Mouse (Mus musculus): ENCODE data around the gene Rnf220. TPM values are rescaled to one million over a fixed set of nuclear protein-coding genes. Genes with fewer than 3 reads are reported as not detected.

The Rnf220 gene
- polyA plus RNA-seq, 1 experiment, result 47.7 TPM

DNA sequence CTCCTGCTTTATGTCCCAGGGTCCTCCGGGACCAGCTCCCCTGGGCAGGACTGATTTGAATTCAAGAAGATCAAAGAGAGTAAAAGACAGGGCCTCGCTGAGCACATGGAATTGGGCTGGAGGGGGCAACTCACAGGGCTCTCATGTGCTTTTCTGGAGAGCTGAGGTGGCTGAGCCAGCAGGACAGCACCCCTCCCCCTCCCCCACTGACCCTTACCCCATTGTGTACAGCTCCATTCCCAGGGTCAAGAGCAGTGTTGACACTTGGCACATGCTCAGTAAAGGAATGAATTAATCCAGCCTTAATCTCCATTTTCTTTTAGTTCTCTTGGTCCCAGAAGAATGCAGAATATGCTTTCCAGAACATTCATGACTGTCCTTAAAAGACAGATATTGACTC is 125.0 kb downstream of the Rnf220 start:
- no peak overlapping the region for H3K27ac ChIP-seq (ENCODE audit: insufficient read depth, low read length)
- no peak for TF ChIP-seq CTCF (IDR thresholded peaks at IDR 0.05; ENCODE audit: borderline replicate concordance, insufficient read depth, low read length)
- no peak overlapping the region for H3K4me3 ChIP-seq (ENCODE audit: insufficient read depth, low read length)
- H3K4me1 ChIP-seq (ENCODE audit: control insufficient read depth, insufficient read depth, low read length), result no peaks in the 10 kb centered on the region

- Histone ChIP-seq H3K27ac (ENCODE audit: insufficient read depth, low read length) (no peak overlapping the region), H3K4me3 (ENCODE audit: insufficient read depth, low read length) (no peak overlapping the region), H3K4me1 (ENCODE audit: control insufficient read depth, insufficient read depth, low read length) (no peaks in the 10 kb centered on the region)
- TF ChIP-seq POLR2A (IDR thresholded peaks at IDR 0.05; ENCODE audit: low read depth, low read length) (no peak), CTCF (IDR thresholded peaks at IDR 0.05; ENCODE audit: borderline replicate concordance, insufficient read depth, low read length) (no peak)
Observed at GRCm38 (mm10) chr4:117370354-117370753, 126.5 kb downstream of the Rnf220 start.

GRCm38 (mm10) chr4:117369571-117369970 is 127.3 kb downstream of the Rnf220 start:
- H3K27ac ChIP-seq (ENCODE audit: insufficient read depth, low read length), result no peak overlapping the region
- no peak for TF ChIP-seq POLR2A (IDR thresholded peaks at IDR 0.05; ENCODE audit: low read depth, low read length)
- TF ChIP-seq CTCF (IDR thresholded peaks at IDR 0.05; ENCODE audit: borderline replicate concordance, insufficient read depth, low read length), result no peak
- H3K4me3 ChIP-seq (ENCODE audit: insufficient read depth, low read length), result no peak overlapping the region
- no peaks in the 10 kb centered on the region for H3K4me1 ChIP-seq (ENCODE audit: control insufficient read depth, insufficient read depth, low read length)

DNA sequence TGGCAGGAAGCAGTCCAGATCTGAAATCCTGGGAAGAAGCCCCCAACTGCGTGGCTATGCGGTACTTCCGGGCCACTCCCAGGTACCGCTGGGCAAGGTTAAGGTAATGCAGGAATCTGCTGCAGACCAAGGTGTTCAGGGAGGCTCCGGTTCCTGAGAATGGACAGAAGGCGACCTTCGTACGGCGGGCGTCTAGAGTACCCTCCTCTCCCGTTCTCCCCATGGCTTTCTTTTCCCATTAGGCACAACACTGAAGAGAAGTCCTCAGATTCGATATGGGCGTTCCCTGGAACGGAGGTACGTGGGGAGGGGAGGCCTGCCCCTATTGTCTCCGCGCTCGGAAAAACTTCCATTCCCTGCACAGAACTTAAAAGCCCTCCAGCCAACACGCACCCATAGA is 129.5 kb downstream of the Rnf220 start:
- H3K4me3 ChIP-seq (ENCODE audit: insufficient read depth, low read length), result no peak overlapping the region
- no peak overlapping the region for H3K27ac ChIP-seq (ENCODE audit: insufficient read depth, low read length)
- no peaks in the 10 kb centered on the region for H3K4me1 ChIP-seq (ENCODE audit: control insufficient read depth, insufficient read depth, low read length)
- no peak for TF ChIP-seq POLR2A (IDR thresholded peaks at IDR 0.05; ENCODE audit: low read depth, low read length)
- no peak for TF ChIP-seq CTCF (IDR thresholded peaks at IDR 0.05; ENCODE audit: borderline replicate concordance, insufficient read depth, low read length)

- TF ChIP-seq POLR2A (IDR thresholded peaks at IDR 0.05; ENCODE audit: low read depth, low read length), result no peak
- TF ChIP-seq CTCF (IDR thresholded peaks at IDR 0.05; ENCODE audit: borderline replicate concordance, insufficient read depth, low read length), result no peak
- H3K4me1 ChIP-seq (ENCODE audit: control insufficient read depth, insufficient read depth, low read length), result no peaks in the 10 kb centered on the region
- H3K4me3 ChIP-seq (ENCODE audit: insufficient read depth, low read length), result no peak overlapping the region
Observed at GRCm38 (mm10) chr4:117362085-117362484, 134.8 kb downstream of the Rnf220 start.

GRCm38 (mm10) chr4:117361558-117361873 is 135.3 kb downstream of the Rnf220 start:
- TF ChIP-seq CTCF (IDR thresholded peaks at IDR 0.05; ENCODE audit: borderline replicate concordance, insufficient read depth, low read length), result no peak
- no peak for TF ChIP-seq POLR2A (IDR thresholded peaks at IDR 0.05; ENCODE audit: low read depth, low read length)
- H3K4me1 ChIP-seq (ENCODE audit: control insufficient read depth, insufficient read depth, low read length), result no peaks in the 10 kb centered on the region

More at GRCm38 (mm10) chr4:117362085-117362484, 134.8 kb downstream of the Rnf220 start:
- H3K27ac ChIP-seq (ENCODE audit: insufficient read depth, low read length), result no peak overlapping the region

GRCm38 (mm10) chr4:117360713-117361557 is 135.9 kb downstream of the Rnf220 start:
- TF ChIP-seq POLR2A (IDR thresholded peaks at IDR 0.05; ENCODE audit: low read depth, low read length), result no peak
- no peak for TF ChIP-seq CTCF (IDR thresholded peaks at IDR 0.05; ENCODE audit: borderline replicate concordance, insufficient read depth, low read length)
- no peak overlapping the region for H3K4me3 ChIP-seq (ENCODE audit: insufficient read depth, low read length)
- no peaks in the 10 kb centered on the region for H3K4me1 ChIP-seq (ENCODE audit: control insufficient read depth, insufficient read depth, low read length)
- no peak overlapping the region for H3K27ac ChIP-seq (ENCODE audit: insufficient read depth, low read length)

More at GRCm38 (mm10) chr4:117361558-117361873, 135.3 kb downstream of the Rnf220 start:
- no peak overlapping the region for H3K27ac ChIP-seq (ENCODE audit: insufficient read depth, low read length)
- H3K4me3 ChIP-seq (ENCODE audit: insufficient read depth, low read length), result no peak overlapping the region

DNA sequence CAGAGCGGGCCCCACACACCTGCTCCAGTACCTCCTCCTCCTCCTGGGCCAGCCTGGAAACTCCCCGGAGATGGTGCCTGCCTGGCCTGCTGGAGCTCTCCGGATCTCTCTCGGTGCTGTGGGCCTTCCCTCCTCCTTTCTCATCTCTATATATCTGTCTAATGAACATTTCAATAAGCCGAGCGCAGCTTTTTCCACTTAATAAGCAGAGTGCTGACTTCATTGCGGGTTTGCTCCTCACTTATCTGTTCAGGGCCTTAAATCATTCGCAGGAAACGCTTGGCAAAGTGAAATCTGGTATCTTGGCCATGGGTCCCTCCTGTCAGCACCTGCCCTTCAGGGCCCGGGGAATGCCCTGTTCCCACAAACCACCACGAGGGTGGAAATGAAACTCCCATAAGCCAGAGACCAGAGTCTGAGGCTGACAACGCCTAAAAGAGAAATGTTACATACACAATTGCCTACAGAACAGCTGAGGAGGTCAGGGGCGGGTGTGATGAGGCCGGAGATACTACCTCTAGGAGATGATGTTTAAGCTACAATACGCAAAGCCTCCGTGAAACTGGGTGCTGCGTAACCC is 137.0 kb downstream of the Rnf220 start:
- no peak for TF ChIP-seq CTCF (IDR thresholded peaks at IDR 0.05; ENCODE audit: borderline replicate concordance, insufficient read depth, low read length)
- TF ChIP-seq POLR2A (IDR thresholded peaks at IDR 0.05; ENCODE audit: low read depth, low read length), result no peak
- H3K4me1 ChIP-seq (ENCODE audit: control insufficient read depth, insufficient read depth, low read length), result no peaks in the 10 kb centered on the region
- H3K4me3 ChIP-seq (ENCODE audit: insufficient read depth, low read length), result no peak overlapping the region
- no peak overlapping the region for H3K27ac ChIP-seq (ENCODE audit: insufficient read depth, low read length)

DNA sequence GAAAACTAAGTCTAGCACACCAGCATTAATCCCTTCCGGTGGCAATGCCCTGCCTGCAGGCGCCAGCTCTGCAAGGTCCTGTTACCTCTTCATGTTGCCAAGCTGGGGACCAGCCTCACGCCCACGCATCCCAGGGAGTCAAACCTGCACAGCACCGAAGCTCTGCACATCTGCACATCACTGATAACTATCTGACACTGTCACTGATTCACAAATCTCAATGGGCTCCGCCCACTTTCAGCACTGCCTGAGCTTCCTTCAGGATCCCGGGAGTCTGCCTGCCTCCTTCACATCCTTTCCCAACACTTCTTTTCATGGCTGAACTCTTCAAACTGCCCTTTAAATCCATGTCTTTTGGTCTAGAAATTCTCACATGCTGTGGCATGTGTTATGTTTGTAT is 138.9 kb downstream of the Rnf220 start:
- TF ChIP-seq POLR2A (IDR thresholded peaks at IDR 0.05; ENCODE audit: low read depth, low read length) (no peak), CTCF (IDR thresholded peaks at IDR 0.05; ENCODE audit: borderline replicate concordance, insufficient read depth, low read length) (no peak)
- H3K4me1 ChIP-seq (ENCODE audit: control insufficient read depth, insufficient read depth, low read length), result no peaks in the 10 kb centered on the region
- H3K4me3 ChIP-seq (ENCODE audit: insufficient read depth, low read length), result no peak overlapping the region
- no peak overlapping the region for H3K27ac ChIP-seq (ENCODE audit: insufficient read depth, low read length)

- Histone ChIP-seq H3K4me3 (ENCODE audit: insufficient read depth, low read length) (no peak overlapping the region), H3K27ac (ENCODE audit: insufficient read depth, low read length) (no peak overlapping the region), H3K4me1 (ENCODE audit: control insufficient read depth, insufficient read depth, low read length) (no peaks in the 10 kb centered on the region)
- TF ChIP-seq POLR2A (IDR thresholded peaks at IDR 0.05; ENCODE audit: low read depth, low read length), result no peak
- TF ChIP-seq CTCF (IDR thresholded peaks at IDR 0.05; ENCODE audit: borderline replicate concordance, insufficient read depth, low read length), result no peak
Observed at GRCm38 (mm10) chr4:117357104-117357503, 139.7 kb downstream of the Rnf220 start.

All from embryonic fibroblast, embryonic 13.5 days (primary cell).